Mouse (Mus musculus): ENCODE results near the gene Auh. TPM values are rescaled to one million over a fixed set of nuclear protein-coding genes. Genes with fewer than 3 reads are reported as not detected.
A peak's percentile ranks its signal among the peaks of the same experiment; 100 is the strongest.

Auh gene
- polyA plus RNA-seq, 1 experiment, result 88.6 TPM

DNA sequence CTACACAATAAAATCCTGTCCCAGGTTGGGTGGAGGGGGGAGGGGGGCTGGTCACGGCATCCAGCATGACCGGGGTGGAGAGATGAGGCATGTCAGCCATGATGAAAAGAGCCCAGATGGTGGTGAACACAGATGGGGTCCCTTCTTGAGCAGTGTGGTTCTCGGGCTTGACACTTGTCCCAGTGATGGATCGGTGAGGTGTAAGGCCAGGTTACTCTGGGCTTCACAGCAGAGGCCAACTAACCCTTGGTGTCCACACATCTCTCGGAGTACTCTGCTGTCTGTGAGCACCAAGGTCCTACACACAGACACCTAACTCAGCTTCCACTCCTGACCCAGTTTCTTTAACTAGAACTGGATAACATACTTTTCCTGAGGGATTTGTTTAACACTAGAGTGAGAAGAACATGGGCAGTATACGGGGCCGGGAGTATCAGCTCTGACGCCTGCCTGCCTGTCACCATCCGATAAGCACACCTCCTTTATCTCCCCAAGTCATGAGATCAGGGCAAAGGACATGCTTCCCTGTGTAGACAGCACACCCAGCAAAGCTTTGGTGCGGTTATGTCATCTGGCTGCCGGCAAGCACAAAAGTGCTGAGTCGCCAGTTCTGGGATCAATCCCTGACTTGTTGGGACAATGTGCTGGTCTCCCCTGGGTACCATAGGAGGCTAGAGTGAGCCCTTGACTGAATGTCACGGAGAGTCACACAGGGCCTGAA, 98.3 kb downstream of the Auh start:
- WGBS, result 87% methylated on average over 13 of the region's 13 CpGs
- Histone ChIP-seq H3K36me3 (ENCODE audit: control insufficient read depth, insufficient read depth, low read length) (no peaks in the 10 kb centered on the region), H3K4me1 (ENCODE audit: control insufficient read depth, insufficient read depth, low read length) (peaks cover 7% of the 10 kb centered on the region), H3K27ac (ENCODE audit: insufficient read depth, low read depth, low read length) (no peak overlapping the region), H3K4me3 (ENCODE audit: insufficient read depth, low read depth, low read length) (no peak overlapping the region), H3K27me3 (replicated peaks; ENCODE audit: control insufficient read depth, insufficient read depth, low read length) (no peaks in the 10 kb centered on the region)
- no peak for DNase-seq
- TF ChIP-seq CTCF (conservative IDR thresholded peaks at IDR 0.05; ENCODE audit: insufficient read depth, insufficient read length, low read depth, low read length), result no peak
- TF ChIP-seq POLR2A (IDR thresholded peaks at IDR 0.05; ENCODE audit: low read depth, low read length), result no peak

DNA sequence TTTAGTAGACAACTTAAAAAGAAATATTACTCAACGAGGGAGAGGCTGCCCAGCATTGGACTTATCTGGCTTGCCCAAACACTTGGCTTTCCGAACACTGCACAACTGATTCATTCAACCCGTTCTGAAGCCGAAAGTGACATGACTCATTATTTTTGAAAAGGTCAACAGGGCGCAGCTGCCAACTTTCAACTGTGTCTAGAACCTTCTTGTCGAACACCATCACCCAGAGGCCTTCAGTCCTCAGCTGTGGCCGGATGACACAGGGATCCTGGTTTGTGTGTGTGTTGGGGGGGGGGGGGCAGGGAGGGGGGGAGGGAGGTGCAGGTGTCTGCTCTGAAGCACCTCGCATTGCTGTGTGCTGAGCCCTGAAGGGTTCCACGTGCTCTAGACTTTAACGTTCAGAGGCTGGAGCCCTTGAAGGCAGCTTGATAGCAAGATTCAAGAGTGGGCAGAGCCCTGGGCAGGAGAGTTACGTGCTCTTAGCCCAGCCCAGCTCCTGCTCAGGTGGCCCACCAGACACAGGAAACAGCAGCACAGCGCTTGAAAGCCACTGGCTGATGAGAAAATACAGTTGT, 100.4 kb downstream of the Auh start:
- Histone ChIP-seq H3K4me1 (ENCODE audit: control insufficient read depth, insufficient read depth, low read length) (peaks cover 7% of the 10 kb centered on the region), H3K27ac (ENCODE audit: insufficient read depth, low read depth, low read length) (no peak overlapping the region), H3K4me3 (ENCODE audit: insufficient read depth, low read depth, low read length) (no peak overlapping the region), H3K36me3 (ENCODE audit: control insufficient read depth, insufficient read depth, low read length) (no peaks in the 10 kb centered on the region), H3K27me3 (replicated peaks; ENCODE audit: control insufficient read depth, insufficient read depth, low read length) (no peaks in the 10 kb centered on the region)
- TF ChIP-seq CTCF (conservative IDR thresholded peaks at IDR 0.05; ENCODE audit: insufficient read depth, insufficient read length, low read depth, low read length), result no peak
- no peak for TF ChIP-seq POLR2A (IDR thresholded peaks at IDR 0.05; ENCODE audit: low read depth, low read length)
- 72% methylated on average over 12 of the region's 12 CpGs for WGBS
- no peak for DNase-seq

DNA sequence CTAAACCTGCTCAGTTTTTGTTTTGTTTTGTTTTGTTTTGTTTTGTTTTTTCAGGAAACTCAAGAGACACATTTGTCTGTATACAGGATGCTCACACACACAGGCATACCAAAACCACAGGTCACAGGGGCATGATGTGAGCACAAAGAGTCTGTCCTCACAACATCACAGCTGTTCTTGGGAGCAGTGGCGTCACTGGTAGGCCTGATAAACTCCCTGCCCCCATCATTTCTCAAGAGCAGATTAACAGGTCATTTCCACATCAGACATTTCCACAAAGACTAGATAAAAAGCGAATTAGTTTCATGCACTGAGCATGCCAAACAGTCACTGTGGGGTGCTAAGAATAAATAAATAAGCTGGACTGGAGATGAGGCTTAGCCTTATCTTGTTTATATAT, 101.3 kb downstream of the Auh start:
- TF ChIP-seq POLR2A (IDR thresholded peaks at IDR 0.05; ENCODE audit: low read depth, low read length), result no peak
- no peak for TF ChIP-seq CTCF (conservative IDR thresholded peaks at IDR 0.05; ENCODE audit: insufficient read depth, insufficient read length, low read depth, low read length)
- Histone ChIP-seq H3K4me1 (ENCODE audit: control insufficient read depth, insufficient read depth, low read length) (peaks cover 7% of the 10 kb centered on the region), H3K27me3 (replicated peaks; ENCODE audit: control insufficient read depth, insufficient read depth, low read length) (no peaks in the 10 kb centered on the region), H3K27ac (ENCODE audit: insufficient read depth, low read depth, low read length) (no peak overlapping the region), H3K36me3 (ENCODE audit: control insufficient read depth, insufficient read depth, low read length) (no peaks in the 10 kb centered on the region), H3K4me3 (ENCODE audit: insufficient read depth, low read depth, low read length) (no peak overlapping the region)
- 67% methylated on average over 2 of the region's 2 CpGs for WGBS
- DNase-seq, result no peak

DNA sequence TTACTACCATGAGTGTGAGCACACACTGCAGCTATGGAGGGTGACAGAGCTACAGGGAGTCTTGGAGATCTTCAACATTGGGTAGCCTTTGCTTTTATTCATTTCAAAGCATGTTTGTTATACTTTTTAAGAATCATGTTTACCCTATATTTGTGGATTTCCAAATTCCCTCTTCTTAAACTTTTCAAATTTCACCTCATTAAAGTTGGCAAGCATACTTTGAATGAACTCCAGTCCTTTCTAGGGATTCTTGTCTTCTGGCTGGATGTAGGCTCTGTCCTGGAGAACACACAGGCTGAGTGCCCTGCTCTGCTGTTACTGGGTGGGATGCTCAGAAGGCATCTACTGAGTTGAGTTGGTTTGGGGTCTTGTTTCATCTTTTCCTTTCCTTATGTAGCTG, 102.8 kb downstream of the Auh start:
- TF ChIP-seq CTCF (conservative IDR thresholded peaks at IDR 0.05; ENCODE audit: insufficient read depth, insufficient read length, low read depth, low read length) (no peak), POLR2A (IDR thresholded peaks at IDR 0.05; ENCODE audit: low read depth, low read length) (no peak)
- no peaks in the 10 kb centered on the region for H3K27me3 ChIP-seq (replicated peaks; ENCODE audit: control insufficient read depth, insufficient read depth, low read length)
- H3K27ac ChIP-seq (ENCODE audit: insufficient read depth, low read depth, low read length), result no peak overlapping the region
- H3K36me3 ChIP-seq (ENCODE audit: control insufficient read depth, insufficient read depth, low read length), result no peaks in the 10 kb centered on the region
- peaks cover 8% of the 10 kb centered on the region for H3K4me1 ChIP-seq (ENCODE audit: control insufficient read depth, insufficient read depth, low read length)
- no peak overlapping the region for H3K4me3 ChIP-seq (ENCODE audit: insufficient read depth, low read depth, low read length)
- DNase-seq, result no peak

DNA sequence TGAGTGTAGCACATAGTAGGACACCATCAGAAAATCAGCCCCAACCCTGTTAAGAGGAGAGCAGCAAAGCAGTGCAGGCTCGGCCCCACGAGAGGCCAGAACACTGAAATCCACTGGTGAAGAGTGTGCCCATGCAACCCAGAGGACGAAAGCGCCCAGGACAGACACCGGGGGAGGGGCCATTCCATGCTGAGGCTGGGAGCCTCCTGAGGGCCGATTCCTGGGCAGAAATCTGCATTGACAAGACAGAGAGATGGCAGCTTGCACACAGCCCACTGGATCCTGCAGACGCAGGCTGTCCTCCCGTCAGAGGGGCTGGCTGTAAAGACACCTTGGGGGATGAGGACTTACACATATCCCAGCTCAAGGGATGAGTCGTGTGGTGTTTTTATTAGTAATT, 104.7 kb downstream of the Auh start:
- no peak overlapping the region for H3K27ac ChIP-seq (ENCODE audit: insufficient read depth, low read depth, low read length)
- WGBS, result 52% methylated on average over 9 of the region's 9 CpGs
- no peaks in the 10 kb centered on the region for H3K36me3 ChIP-seq (ENCODE audit: control insufficient read depth, insufficient read depth, low read length)
- no peak for DNase-seq
- no peaks in the 10 kb centered on the region for H3K27me3 ChIP-seq (replicated peaks; ENCODE audit: control insufficient read depth, insufficient read depth, low read length)
- peaks cover 10% of the 10 kb centered on the region for H3K4me1 ChIP-seq (ENCODE audit: control insufficient read depth, insufficient read depth, low read length)
- TF ChIP-seq CTCF (conservative IDR thresholded peaks at IDR 0.05; ENCODE audit: insufficient read depth, insufficient read length, low read depth, low read length) (no peak), POLR2A (IDR thresholded peaks at IDR 0.05; ENCODE audit: low read depth, low read length) (no peak)
- H3K4me3 ChIP-seq (ENCODE audit: insufficient read depth, low read depth, low read length), result no peak overlapping the region

DNA sequence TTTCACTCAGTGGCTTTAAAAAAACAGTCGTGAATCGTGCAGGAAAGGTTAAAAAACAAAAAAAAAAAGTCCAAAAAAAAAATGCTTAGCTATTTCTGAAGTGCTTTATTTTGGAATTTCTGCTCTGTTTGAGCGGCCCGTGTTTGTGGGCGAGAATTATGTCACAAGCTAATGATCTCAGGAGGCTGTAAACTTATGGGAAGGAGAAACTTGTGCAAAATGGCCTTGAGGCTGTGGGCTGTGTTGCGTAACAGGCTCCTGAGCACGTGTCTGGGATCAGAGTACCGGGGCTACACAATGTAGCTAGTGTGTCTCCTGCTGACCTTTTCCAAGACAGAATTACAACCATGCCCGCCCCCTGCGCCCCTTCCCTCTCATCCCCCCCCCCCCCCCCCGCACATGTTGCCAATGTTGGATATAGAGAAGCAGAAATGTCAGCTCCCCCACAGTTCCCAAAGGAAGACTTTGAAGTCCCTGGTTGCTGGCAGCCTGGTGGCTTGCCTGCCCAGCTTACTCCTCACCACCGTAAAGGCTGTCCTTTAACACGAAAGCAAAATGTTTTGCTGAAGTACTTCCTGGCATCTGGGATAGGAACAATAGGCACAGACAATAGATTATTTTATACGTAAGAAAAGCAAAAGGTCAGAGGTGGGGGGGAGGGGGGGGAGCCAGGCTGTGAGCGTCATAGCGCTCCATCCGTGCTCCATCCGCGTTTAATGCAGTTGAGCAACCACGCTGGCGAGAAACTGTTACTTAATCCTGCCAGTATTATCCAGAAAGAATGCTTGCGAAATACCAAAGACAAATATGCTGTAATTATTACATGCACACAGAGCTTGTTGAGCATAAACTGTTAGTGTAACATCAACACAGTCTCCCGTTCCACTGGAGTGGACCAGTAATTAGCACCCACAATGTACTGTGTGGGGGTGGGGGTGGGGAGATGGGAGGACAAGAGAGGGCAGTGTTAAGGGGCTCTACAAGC, 107.0 kb downstream of the Auh start:
- 6% methylated on average over 23 of the region's 23 CpGs for WGBS
- peak overlapping the region; percentile 74; the same call in 1 of the 2 replicates for H3K27ac ChIP-seq (ENCODE audit: insufficient read depth, low read depth, low read length)
- no peak overlapping the region for H3K4me3 ChIP-seq (ENCODE audit: insufficient read depth, low read depth, low read length)
- no peaks in the 10 kb centered on the region for H3K27me3 ChIP-seq (replicated peaks; ENCODE audit: control insufficient read depth, insufficient read depth, low read length)
- TF ChIP-seq CTCF (conservative IDR thresholded peaks at IDR 0.05; ENCODE audit: insufficient read depth, insufficient read length, low read depth, low read length), result no peak
- TF ChIP-seq POLR2A (IDR thresholded peaks at IDR 0.05; ENCODE audit: low read depth, low read length), result no peak
- peaks cover 10% of the 10 kb centered on the region for H3K4me1 ChIP-seq (ENCODE audit: control insufficient read depth, insufficient read depth, low read length)
- DNase-seq, result peak; percentile 86
- H3K36me3 ChIP-seq (ENCODE audit: control insufficient read depth, insufficient read depth, low read length), result no peaks in the 10 kb centered on the region

DNA sequence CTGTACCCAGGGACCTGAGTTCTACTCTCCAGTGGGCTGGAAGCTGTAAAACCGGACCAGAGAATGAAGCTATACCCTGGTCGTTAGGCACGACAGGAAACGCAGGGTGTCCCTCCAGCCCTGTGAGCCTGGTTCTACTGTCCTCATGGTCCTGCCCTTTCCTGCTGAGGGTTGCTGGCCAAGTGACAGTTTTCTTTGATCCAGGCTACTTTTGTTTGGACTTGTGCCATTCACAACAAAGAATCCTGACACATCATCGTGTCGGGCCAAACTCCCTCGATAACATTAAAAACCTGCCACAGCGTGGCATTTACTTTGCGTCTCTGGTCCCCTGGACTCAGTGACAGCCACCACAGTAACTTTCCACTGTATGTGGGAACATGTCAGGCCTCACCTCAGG, 107.9 kb downstream of the Auh start:
- peak; percentile 88 for DNase-seq
- H3K27me3 ChIP-seq (replicated peaks; ENCODE audit: control insufficient read depth, insufficient read depth, low read length), result no peaks in the 10 kb centered on the region
- H3K4me1 ChIP-seq (ENCODE audit: control insufficient read depth, insufficient read depth, low read length), result peaks cover 10% of the 10 kb centered on the region
- H3K4me3 ChIP-seq (ENCODE audit: insufficient read depth, low read depth, low read length), result no peak overlapping the region
- TF ChIP-seq CTCF (conservative IDR thresholded peaks at IDR 0.05; ENCODE audit: insufficient read depth, insufficient read length, low read depth, low read length), result no peak; the same call in 1 of the 2 replicates
- TF ChIP-seq POLR2A (IDR thresholded peaks at IDR 0.05; ENCODE audit: low read depth, low read length), result no peak
- peak overlapping the region; percentile 74 for H3K27ac ChIP-seq (ENCODE audit: insufficient read depth, low read depth, low read length)
- 32% methylated on average over 9 of the region's 9 CpGs for WGBS
- H3K36me3 ChIP-seq (ENCODE audit: control insufficient read depth, insufficient read depth, low read length), result no peaks in the 10 kb centered on the region
